Mouse (Mus musculus): Measurements from ENCODE around the gene Gsta1.

GRCm38 (mm10) chr9:78211521-78211920 lies 18.9 kb upstream of the Gsta1 start:
- no peak for TF ChIP-seq POLR2A (IDR thresholded peaks at IDR 0.05; ENCODE audit: control insufficient read depth in 1 of 2, insufficient read depth in 1 of 2, low read depth in 1 of 2, low read length in 2 of 2, poor library complexity in 1 of 2)
- TF ChIP-seq MEF2A (IDR thresholded peaks at IDR 0.05; ENCODE audit: extremely low read depth, insufficient replicate concordance, low read depth, low read length, poor library complexity, severe bottlenecking), result no peak
- TF ChIP-seq CTCF (IDR thresholded peaks at IDR 0.05 in 2 of 3, conservative IDR thresholded peaks at IDR 0.05 in 1 of 3; ENCODE audit: control insufficient read depth in 1 of 3, insufficient read depth in 1 of 3, low read depth in 2 of 3, low read length in 3 of 3, poor library complexity in 1 of 3, severe bottlenecking in 1 of 3), result no peak
- TF ChIP-seq USF2 (IDR thresholded peaks at IDR 0.05; ENCODE audit: borderline replicate concordance in 1 of 2, insufficient read depth in 1 of 2, low read depth in 1 of 2, low read length in 2 of 2), result no peak
- TF ChIP-seq ZC3H11A (IDR thresholded peaks at IDR 0.05; ENCODE audit: low read depth, low read length), result no peak
- TF ChIP-seq ZKSCAN1 (IDR thresholded peaks at IDR 0.05; ENCODE audit: low read depth, low read length), result no peak
- TF ChIP-seq NELFE (IDR thresholded peaks at IDR 0.05; ENCODE audit: low read depth, low read length), result no peak
- no peak for TF ChIP-seq ZMIZ1 (IDR thresholded peaks at IDR 0.05; ENCODE audit: low read depth, low read length)
- TF ChIP-seq HCFC1 (IDR thresholded peaks at IDR 0.05; ENCODE audit: low read depth, low read length), result no peak
- no peak for TF ChIP-seq SIN3A (IDR thresholded peaks at IDR 0.05; ENCODE audit: low read length)

All from MEL (cell line).